Mouse (Mus musculus) MEL (cell line): Measurements from ENCODE around the gene Proca1. TPM values are rescaled to one million over a fixed set of nuclear protein-coding genes. Genes with fewer than 3 reads are reported as not detected.

ENCODE experiments used
- DNase-seq: peaks from one replicate; pipeline ENCODE4 v3.0.0; 2011; ENCODE audit warnings: low read depth, low spot score
- H3K27ac ChIP-seq: 2 replicates; pipeline ENCODE4 v1.5.1; 2012; ENCODE audit warnings: low read depth, mild to moderate bottlenecking, control low read depth, low read length, moderate library complexity; ENCODE audit not compliant: control insufficient read depth
- H3K27me3 ChIP-seq, 2 experiments: fragments of 150-350 bp in 1 of 2; sonication (generic) in 1 of 2; 2 replicates each; pipeline ENCODE4 v1.6.1; 2012; ENCODE audit warnings: low read length in 2 of 2, mild to moderate bottlenecking in 2 of 2, improper control_type of control experiment in 1 of 2, moderate library complexity in 1 of 2; ENCODE audit not compliant: insufficient read depth in 2 of 2, control insufficient read depth in 1 of 2
- H3K36me3 ChIP-seq, 2 experiments: 2 replicates each; pipeline ENCODE4 v1.6.1; 2012 to 2014; ENCODE audit warnings: low read length in 2 of 2, improper control_type of control experiment in 1 of 2, inconsistent platforms in 1 of 2, mild to moderate bottlenecking in 1 of 2; ENCODE audit not compliant: insufficient read depth in 2 of 2, control insufficient read depth in 1 of 2
- H3K4me1 ChIP-seq, 2 experiments: fragments of 150-350 bp in 1 of 2; sonication (generic) in 1 of 2; 2 replicates each; pipeline ENCODE4 v1.6.1; 2012; ENCODE audit warnings: low read length in 2 of 2, improper control_type of control experiment in 1 of 2, mild to moderate bottlenecking in 1 of 2; ENCODE audit not compliant: insufficient read depth in 2 of 2, control insufficient read depth in 1 of 2
- H3K4me3 ChIP-seq, 2 experiments: fragments of 150-350 bp in 1 of 2; sonication (generic) in 1 of 2; 2 replicates each; pipeline ENCODE4 v1.5.1; 2012; ENCODE audit warnings: low read depth in 2 of 2, low read length in 2 of 2, mild to moderate bottlenecking in 2 of 2, moderate library complexity in 2 of 2, control low read depth in 1 of 2, improper control_type of control experiment in 1 of 2; ENCODE audit not compliant: control insufficient read depth in 1 of 2, insufficient read depth in 1 of 2
- H3K79me2 ChIP-seq: 2 replicates; pipeline ENCODE4 v1.6.1; 2012; ENCODE audit warnings: mild to moderate bottlenecking, low read length, moderate library complexity; ENCODE audit not compliant: control insufficient read depth, poor library complexity, insufficient read depth
- H3K9ac ChIP-seq: 2 replicates; pipeline ENCODE4 v1.6.1; 2012; ENCODE audit warnings: low read depth, mild to moderate bottlenecking, control low read depth, low read length, moderate library complexity; ENCODE audit not compliant: control insufficient read depth, poor library complexity, severe bottlenecking
- H3K9me3 ChIP-seq: fragments of 150-350 bp; sonication (generic); replicated peaks from 2 replicates; pipeline ENCODE4 v1.6.1; 2012; ENCODE audit warnings: mild to moderate bottlenecking, low read length, improper control_type of control experiment, moderate library complexity; ENCODE audit not compliant: insufficient read depth
- BHLHE40 ChIP-seq: IDR thresholded peaks from 2 replicates; pipeline ENCODE4 v1.6.1; 2012; ENCODE audit warnings: low read depth, mild to moderate bottlenecking, inconsistent platforms, low read length, improper control_type of control experiment, borderline replicate concordance
- CHD1 ChIP-seq: IDR thresholded peaks from 2 replicates; pipeline ENCODE4 v1.6.1; 2012; ENCODE audit warnings: low read depth, mild to moderate bottlenecking, inconsistent platforms, low read length, improper control_type of control experiment
- CTCF ChIP-seq, 3 experiments: IDR thresholded peaks in 2 of 3; conservative IDR thresholded peaks in 1 of 3; 2 replicates each; pipeline ENCODE4 v1.5.1; 2011 to 2012; ENCODE audit warnings: low read length in 3 of 3, low read depth in 2 of 3, mild to moderate bottlenecking in 2 of 3, improper control_type of control experiment in 1 of 3, inconsistent platforms in 1 of 3, mixed read lengths in 1 of 3, moderate library complexity in 1 of 3; ENCODE audit not compliant: control insufficient read depth in 1 of 3, insufficient read depth in 1 of 3, poor library complexity in 1 of 3, severe bottlenecking in 1 of 3
- E2F4 ChIP-seq: IDR thresholded peaks from 2 replicates; pipeline ENCODE4 v1.6.1; 2011; ENCODE audit warnings: low read depth, low read length, improper control_type of control experiment, borderline replicate concordance
- ELF1 ChIP-seq: IDR thresholded peaks from 2 replicates; pipeline ENCODE4 v1.6.1; 2014; ENCODE audit warnings: low read depth, mild to moderate bottlenecking, inconsistent platforms, low read length, improper control_type of control experiment, moderate library complexity
- EP300 ChIP-seq, 2 experiments: IDR thresholded peaks; 2 replicates each; pipeline ENCODE4 v1.6.1; 2011; ENCODE audit warnings: improper control_type of control experiment in 2 of 2, low read length in 2 of 2, low read depth in 1 of 2, mild to moderate bottlenecking in 1 of 2
- ETS1 ChIP-seq: IDR thresholded peaks from 2 replicates; pipeline ENCODE4 v1.6.1; 2012; ENCODE audit warnings: low read depth, mild to moderate bottlenecking, inconsistent platforms, low read length, improper control_type of control experiment, moderate library complexity
- GABPA ChIP-seq: IDR thresholded peaks from 2 replicates; pipeline ENCODE4 v1.6.1; 2012; ENCODE audit warnings: low read depth, mild to moderate bottlenecking, inconsistent platforms, low read length, improper control_type of control experiment, moderate library complexity
- GATA1 ChIP-seq: IDR thresholded peaks from 2 replicates; pipeline ENCODE4 v1.6.1; 2011; ENCODE audit warnings: low read depth, low read length, improper control_type of control experiment
- JUND ChIP-seq: IDR thresholded peaks from 2 replicates; pipeline ENCODE4 v1.6.1; 2011; ENCODE audit warnings: low read depth, mild to moderate bottlenecking, improper control_type of control experiment, low read length
- MAFK ChIP-seq: IDR thresholded peaks from 2 replicates; pipeline ENCODE4 v1.6.1; 2011; ENCODE audit warnings: low read depth, mild to moderate bottlenecking, low read length, improper control_type of control experiment, borderline replicate concordance
- MAZ ChIP-seq: IDR thresholded peaks from 2 replicates; pipeline ENCODE4 v1.6.1; 2012; ENCODE audit warnings: low read depth, mild to moderate bottlenecking, inconsistent platforms, low read length, improper control_type of control experiment
- MEF2A ChIP-seq: IDR thresholded peaks from 2 replicates; pipeline ENCODE4 v1.6.1; 2014; ENCODE audit warnings: low read depth, mild to moderate bottlenecking, inconsistent platforms, low read length, improper control_type of control experiment; ENCODE audit not compliant: poor library complexity, insufficient replicate concordance, severe bottlenecking; ENCODE audit errors: extremely low read depth
- MXI1 ChIP-seq: IDR thresholded peaks from 2 replicates; pipeline ENCODE4 v1.6.1; 2011; ENCODE audit warnings: mild to moderate bottlenecking, low read depth, low read length, improper control_type of control experiment
- NELFE ChIP-seq: IDR thresholded peaks from 2 replicates; pipeline ENCODE4 v1.6.1; 2011; ENCODE audit warnings: low read depth, low read length, improper control_type of control experiment
- NRF1 ChIP-seq: IDR thresholded peaks from 2 replicates; pipeline ENCODE4 v1.6.1; 2014; ENCODE audit warnings: low read depth, mild to moderate bottlenecking, inconsistent platforms, low read length, improper control_type of control experiment, moderate library complexity; ENCODE audit not compliant: poor library complexity, insufficient read depth, severe bottlenecking
- POLR2AphosphoS2 ChIP-seq: IDR thresholded peaks from 2 replicates; pipeline ENCODE4 v1.6.1; 2011; ENCODE audit warnings: low read length, improper control_type of control experiment
- POLR2AphosphoS5 ChIP-seq: IDR thresholded peaks from 2 replicates; pipeline ENCODE4 v1.6.1; 2012; ENCODE audit warnings: low read depth, borderline replicate concordance, mild to moderate bottlenecking, inconsistent platforms, low read length, moderate library complexity, mixed read lengths
- RAD21 ChIP-seq: IDR thresholded peaks from 2 replicates; pipeline ENCODE4 v1.6.1; 2011; ENCODE audit warnings: mild to moderate bottlenecking, low read depth, low read length, improper control_type of control experiment
- RCOR1 ChIP-seq: IDR thresholded peaks from 2 replicates; pipeline ENCODE4 v1.6.1; 2012; ENCODE audit warnings: low read depth, mild to moderate bottlenecking, inconsistent platforms, low read length, improper control_type of control experiment
- SIN3A ChIP-seq: IDR thresholded peaks from 2 replicates; pipeline ENCODE4 v1.6.1; 2012; ENCODE audit warnings: low read length, improper control_type of control experiment, inconsistent platforms
- SMC3 ChIP-seq: IDR thresholded peaks from 2 replicates; pipeline ENCODE4 v1.6.1; 2011; ENCODE audit warnings: low read depth, low read length, improper control_type of control experiment
- TBP ChIP-seq: IDR thresholded peaks from 2 replicates; pipeline ENCODE4 v1.8.0; 2011; ENCODE audit warnings: low read depth, low read length, improper control_type of control experiment
- TCF12 ChIP-seq: IDR thresholded peaks from 2 replicates; pipeline ENCODE4 v1.6.1; 2014; ENCODE audit warnings: low read depth, mild to moderate bottlenecking, inconsistent platforms, low read length, improper control_type of control experiment, moderate library complexity
- UBTF ChIP-seq: IDR thresholded peaks from 2 replicates; pipeline ENCODE4 v1.6.1; 2012; ENCODE audit warnings: low read depth, mild to moderate bottlenecking, inconsistent platforms, low read length, improper control_type of control experiment, moderate library complexity, borderline replicate concordance; ENCODE audit not compliant: insufficient read depth
- USF1 ChIP-seq: IDR thresholded peaks from 2 replicates; pipeline ENCODE4 v1.6.1; 2014; ENCODE audit warnings: low read depth, mild to moderate bottlenecking, inconsistent platforms, low read length, improper control_type of control experiment, moderate library complexity
- USF2 ChIP-seq, 2 experiments: IDR thresholded peaks; 2 replicates each; pipeline ENCODE4 v1.6.1; 2011 to 2012; ENCODE audit warnings: improper control_type of control experiment in 2 of 2, low read length in 2 of 2, borderline replicate concordance in 1 of 2, inconsistent platforms in 1 of 2, low read depth in 1 of 2, mild to moderate bottlenecking in 1 of 2; ENCODE audit not compliant: insufficient read depth in 1 of 2
- ZKSCAN1 ChIP-seq: IDR thresholded peaks from 2 replicates; pipeline ENCODE4 v1.6.1; 2012; ENCODE audit warnings: low read depth, mild to moderate bottlenecking, inconsistent platforms, low read length, improper control_type of control experiment, moderate library complexity
- ZNF384 ChIP-seq: IDR thresholded peaks from 2 replicates; pipeline ENCODE4 v1.6.1; 2012; ENCODE audit warnings: low read depth, mild to moderate bottlenecking, inconsistent platforms, low read length, improper control_type of control experiment
- polyA plus RNA-seq, 2 experiments: library from polyadenylated mRNA; stranded (reverse) in 1 of 2; unstranded in 1 of 2; fragments of >175 nt in 1 of 2; fragments of >200 nt in 1 of 2; gene quantifications; 2 replicates each; pipeline versions ENCODE4 v1.2.1 to v1.2.4; 2012; ENCODE audit warnings: low replicate concordance in 2 of 2, low read depth in 1 of 2; ENCODE audit not compliant: insufficient read length in 2 of 2, insufficient read depth in 1 of 2, missing spikeins in 1 of 2
- total RNA-seq: library from RNA; depleted of rRNA; stranded (reverse); fragments of 300-350 nt; gene quantifications from 2 replicates; pipeline ENCODE4 v1.2.3, GENCODE M21; 2012

The Proca1 gene
- total and polyA plus RNA-seq, 3 experiments = 0.15 to 0.54 TPM; not detected in 1

DNA sequence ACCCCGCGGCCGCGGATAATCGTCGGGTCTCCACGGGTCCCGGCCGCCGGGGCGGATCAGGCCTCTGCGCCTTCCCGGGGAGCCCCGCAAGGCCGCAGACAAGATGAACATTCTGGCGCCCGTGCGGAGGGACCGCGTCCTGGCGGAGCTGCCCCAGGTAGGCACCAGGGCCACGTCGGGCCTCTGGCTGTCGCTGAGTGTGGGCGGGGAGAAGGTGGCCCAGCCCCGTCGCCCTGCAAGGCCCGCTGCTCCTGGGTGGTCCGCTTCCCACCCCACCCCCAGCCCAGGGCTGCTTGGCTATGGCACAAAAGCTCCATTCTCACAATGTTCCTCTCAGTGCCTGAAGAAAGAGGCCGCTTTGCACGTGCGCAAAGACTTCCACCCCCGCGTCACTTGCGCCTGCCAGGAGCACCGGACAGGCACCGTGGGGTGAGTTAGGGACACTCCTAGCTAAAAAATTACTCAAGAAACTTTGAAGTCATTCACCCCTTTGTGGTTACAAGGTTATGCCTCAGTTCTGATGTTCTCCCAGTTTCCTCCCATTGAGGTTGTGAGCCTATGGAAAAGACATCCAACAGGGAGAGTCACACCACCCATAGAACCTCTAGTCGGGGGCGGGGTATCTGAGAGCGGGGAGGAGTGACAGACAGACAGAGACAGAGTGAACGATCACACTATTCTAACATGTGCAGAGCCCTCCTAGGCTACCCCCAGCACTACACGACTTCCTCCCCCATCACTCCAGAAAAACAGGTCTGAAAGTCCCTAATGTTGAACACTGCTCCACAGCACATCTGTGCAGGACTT lies 3.8 kb upstream of the Proca1 start (continued):
- TF ChIP-seq USF2 (IDR thresholded peaks at IDR 0.05; ENCODE audit: borderline replicate concordance in 1 of 2, insufficient read depth in 1 of 2, low read depth in 1 of 2, low read length in 2 of 2) (no peak), BHLHE40 (peak; percentile 91), UBTF (no peak), TBP (no peak), GABPA (no peak), ZNF384 (no peak), SMC3 (no peak), MXI1 (peak; percentile 88; the same call in 1 of the 2 replicates), ETS1 (0 out of 2 replicates have a peak, but pooled peaks have one; percentile 2), E2F4 (no peak), CHD1 (peak; percentile 37; the same call in 1 of the 2 replicates), SIN3A (peak; percentile 75), MAFK (no peak), RCOR1 (no peak), ELF1 (no peak), MEF2A (no peak)

DNA sequence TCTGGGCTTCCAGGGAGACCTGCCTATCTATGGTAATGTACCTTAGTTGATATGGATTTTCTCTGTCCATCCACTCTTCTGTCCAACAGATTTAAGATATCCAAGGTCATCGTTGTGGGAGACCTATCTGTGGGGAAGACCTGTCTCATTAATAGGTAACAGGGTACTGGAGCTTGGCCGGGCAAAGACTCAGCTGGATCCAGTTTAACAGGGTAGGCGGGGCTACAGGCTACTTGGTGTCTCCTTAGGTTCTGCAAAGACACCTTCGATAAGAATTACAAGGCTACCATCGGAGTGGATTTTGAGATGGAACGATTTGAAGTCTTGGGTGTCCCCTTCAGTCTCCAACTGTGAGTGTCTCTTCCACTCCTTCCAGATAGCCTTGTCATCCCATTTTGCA lies 3.2 kb upstream of the Proca1 start:
- no peak for DNase-seq
- Histone ChIP-seq H3K4me1 (peaks cover 0 to 17% of the 10 kb centered on the region in 2 experiments; a peak in 3 of 4 replicates), H3K79me2 (peaks cover 7% of the 10 kb centered on the region; the same call in 1 of the 2 replicates), H3K27ac (no peak overlapping the region), H3K27me3 (peaks cover 0 to 6% of the 10 kb centered on the region in 2 experiments; a peak in 1 of 4 replicates), H3K9me3 (no peaks in the 10 kb centered on the region), H3K4me3 (peak overlapping the region; percentile 72 to 73), H3K36me3 (peaks cover 0 to 4% of the 10 kb centered on the region in 2 experiments; a peak in 2 of 4 replicates), H3K9ac (peak overlapping the region; percentile 88)
- TF ChIP-seq TCF12 (no peak), USF1 (no peak), EP300 (IDR thresholded peaks at IDR 0.05; ENCODE audit: low read depth in 1 of 2, low read length in 2 of 2) (no peak), CTCF (IDR thresholded peaks at IDR 0.05 in 2 of 3, conservative IDR thresholded peaks at IDR 0.05 in 1 of 3; ENCODE audit: control insufficient read depth in 1 of 3, insufficient read depth in 1 of 3, low read depth in 2 of 3, low read length in 3 of 3, poor library complexity in 1 of 3, severe bottlenecking in 1 of 3) (no peak), USF2 (IDR thresholded peaks at IDR 0.05; ENCODE audit: borderline replicate concordance in 1 of 2, insufficient read depth in 1 of 2, low read depth in 1 of 2, low read length in 2 of 2) (no peak), NRF1 (no peak), RCOR1 (no peak), POLR2AphosphoS2 (no peak), RAD21 (no peak), POLR2AphosphoS5 (no peak), JUND (no peak), CHD1 (no peak), MEF2A (no peak), E2F4 (no peak), GATA1 (no peak), UBTF (no peak), ZKSCAN1 (no peak), MAZ (no peak), NELFE (no peak)
